28 mouse cellular contexts compared by ENCODE assay signal in genomic region chr9:58756371-58757132, GRCm38 (mm10). TPM values are rescaled to one million over a fixed set of nuclear protein-coding genes. Genes with fewer than 3 reads are reported as not detected.
DNase-seq lines count a peak whose midpoint lies in the region; ATAC-seq and TF ChIP-seq lines count a peak whose summit lies in the region.
"Had no signal": no experiment of that assay in that cellular context is flagged by ENCODE, and none has a peak within 500 bp of the region (broad histone marks: within the 10 kb centered on the region; RNA-seq: fewer than 3 reads in every experiment).

No protein-coding gene starts in this region.

- no peak overlapping the region for H3K9ac ChIP-seq in intestine, postnatal 0 days (ENCODE audit: low read depth, low read length)
- no peak overlapping the region for H3K9ac ChIP-seq in intestine, embryonic 15.5 days
- no peak overlapping the region for H3K9ac ChIP-seq in lung, embryonic 14.5 days
- H3K9ac ChIP-seq in stomach, postnatal 0 days (ENCODE audit: low read length), result no peak overlapping the region
- H3K9ac ChIP-seq: heart, embryonic 12.5 days; hindbrain, embryonic 14.5 days; limb, embryonic 13.5 days; liver, embryonic 13.5 days; midbrain, embryonic 15.5 days; neural tube, embryonic 12.5 days had no signal

- H3K4me3 ChIP-seq in intestine, postnatal 0 days (ENCODE audit: low read depth, low read length), result no peak overlapping the region
- H3K4me3 ChIP-seq in intestine, embryonic 15.5 days (replicated peaks), result no peak overlapping the region
- H3K4me3 ChIP-seq in lung, embryonic 14.5 days (ENCODE audit: low read depth, low read length), result no peak overlapping the region
- H3K4me3 ChIP-seq in lung, adult 2 months (replicated peaks; ENCODE audit: extremely low read depth, low read depth, low read length), result no peak overlapping the region
- H3K4me3 ChIP-seq in stomach, postnatal 0 days (ENCODE audit: low read depth, low read length), result no peak overlapping the region
- H3K4me3 ChIP-seq: erythroblast, embryonic 14.5 days; gastrocnemius, adult 2 months; heart, embryonic 12.5 days; left cerebral cortex, adult 2 months; limb, embryonic 13.5 days; liver, embryonic 13.5 days; midbrain, embryonic 15.5 days; neural tube, embryonic 12.5 days had no signal

- no peaks in the 10 kb centered on the region for H3K27me3 ChIP-seq in intestine, postnatal 0 days (replicated peaks; ENCODE audit: control insufficient read depth, insufficient read depth, low read length)
- H3K27me3 ChIP-seq in intestine, embryonic 15.5 days (replicated peaks), result no peaks in the 10 kb centered on the region
- H3K27me3 ChIP-seq in lung, embryonic 14.5 days (ENCODE audit: insufficient read depth, low read length), result no peaks in the 10 kb centered on the region
- H3K27me3 ChIP-seq in stomach, postnatal 0 days (ENCODE audit: control insufficient read depth, insufficient read depth, low read length), result no peaks in the 10 kb centered on the region; the same call in 1 of the 2 replicates
- H3K27me3 ChIP-seq: heart, embryonic 12.5 days; limb, embryonic 13.5 days; liver, embryonic 13.5 days; midbrain, embryonic 15.5 days; neural tube, embryonic 12.5 days had no signal

- H3K4me2 ChIP-seq in intestine, postnatal 0 days (replicated peaks; ENCODE audit: low read depth), result no peak overlapping the region
- H3K4me2 ChIP-seq in intestine, embryonic 15.5 days (replicated peaks), result no peak overlapping the region
- H3K4me2 ChIP-seq in lung, embryonic 14.5 days, result no peak overlapping the region
- no peak overlapping the region for H3K4me2 ChIP-seq in stomach, postnatal 0 days (replicated peaks; ENCODE audit: low read depth)
- H3K4me2 ChIP-seq: heart, embryonic 12.5 days; hindbrain, embryonic 14.5 days; limb, embryonic 13.5 days; liver, embryonic 13.5 days; midbrain, embryonic 15.5 days; neural tube, embryonic 12.5 days had no signal

- no peak for DNase-seq in lung, embryonic 14.5 days
- DNase-seq in lung, adult 2 months, result no peak
- DNase-seq in ES-CJ7 (ENCODE audit: low read depth, low spot score), result peak; percentile 81
- DNase-seq in stomach, postnatal 0 days (ENCODE audit: low spot score), result no peak
- DNase-seq in adrenal gland, postnatal 14 days, result no peak
- DNase-seq: adrenal gland, postnatal 25 days; cerebellum, adult 18-20 months; cerebellum, postnatal 10 days; gastrocnemius, adult 2 months; gastrocnemius, postnatal 36 days; heart, adult 18-20 months; heart, postnatal 10 days; kidney, adult 9 months; kidney, postnatal 14 days; liver, embryonic 13.5 days; right cerebral cortex, adult 18-20 months; thymus, postnatal 4 days had no signal

- no peak for TF ChIP-seq POLR2A in lung, adult 2 months (IDR thresholded peaks at IDR 0.05; ENCODE audit: borderline replicate concordance, extremely low read depth, low read depth, low read length)

- H3K4me1 ChIP-seq in intestine, postnatal 0 days (replicated peaks; ENCODE audit: control insufficient read depth, insufficient read depth, low read length), result no peaks in the 10 kb centered on the region
- H3K4me1 ChIP-seq in intestine, embryonic 15.5 days (replicated peaks), result no peaks in the 10 kb centered on the region
- 0 out of 2 replicates have a peak, but pooled peaks cover 4% of the 10 kb centered on the region for H3K4me1 ChIP-seq in lung, embryonic 14.5 days (ENCODE audit: insufficient read depth)
- no peaks in the 10 kb centered on the region for H3K4me1 ChIP-seq in lung, adult 2 months (ENCODE audit: control insufficient read depth, insufficient read depth, low read length)
- H3K4me1 ChIP-seq in stomach, postnatal 0 days (replicated peaks; ENCODE audit: control insufficient read depth, insufficient read depth), result no peaks in the 10 kb centered on the region
- H3K4me1 ChIP-seq: liver, embryonic 13.5 days; midbrain, embryonic 15.5 days; neural tube, embryonic 12.5 days had no signal

- H3K9me3 ChIP-seq in intestine, postnatal 0 days (ENCODE audit: control insufficient read depth), result 0 out of 2 replicates have a peak, but pooled peaks cover 2% of the 10 kb centered on the region
- H3K9me3 ChIP-seq in intestine, embryonic 15.5 days, result no peaks in the 10 kb centered on the region
- no peaks in the 10 kb centered on the region for H3K9me3 ChIP-seq in lung, embryonic 14.5 days (ENCODE audit: low read depth, low read length)
- H3K9me3 ChIP-seq in stomach, postnatal 0 days (ENCODE audit: control insufficient read depth, low read length), result no peaks in the 10 kb centered on the region
- H3K9me3 ChIP-seq: heart, embryonic 12.5 days; liver, embryonic 13.5 days; midbrain, embryonic 15.5 days; neural tube, embryonic 12.5 days had no signal

- H3K36me3 ChIP-seq in intestine, postnatal 0 days (ENCODE audit: control insufficient read depth, insufficient read depth), result no peaks in the 10 kb centered on the region
- no peaks in the 10 kb centered on the region for H3K36me3 ChIP-seq in intestine, embryonic 15.5 days
- no peaks in the 10 kb centered on the region for H3K36me3 ChIP-seq in lung, embryonic 14.5 days (ENCODE audit: insufficient read depth)
- H3K36me3 ChIP-seq in stomach, postnatal 0 days (ENCODE audit: control insufficient read depth, insufficient read depth, low read length), result no peaks in the 10 kb centered on the region
- H3K36me3 ChIP-seq: heart, embryonic 12.5 days; limb, embryonic 13.5 days; liver, embryonic 13.5 days; midbrain, embryonic 15.5 days; neural tube, embryonic 12.5 days had no signal

- no peak for ATAC-seq in intestine, postnatal 0 days
- ATAC-seq in intestine, embryonic 15.5 days, result no peak
- no peak for ATAC-seq in lung, embryonic 14.5 days (ENCODE audit: insufficient read depth)
- ATAC-seq in stomach, postnatal 0 days (ENCODE audit: low FRiP score, low TSS enrichment), result no peak
- ATAC-seq: forebrain, embryonic 16.5 days; midbrain, embryonic 15.5 days had no signal

- TF ChIP-seq CTCF in intestine, postnatal 0 days (IDR thresholded peaks at IDR 0.05; ENCODE audit: low read depth), result peak; percentile 42
- TF ChIP-seq CTCF in lung, embryonic 14.5 days (IDR thresholded peaks at IDR 0.05; ENCODE audit: low read depth), result peak; percentile 36
- no peak for TF ChIP-seq CTCF in lung, adult 2 months (IDR thresholded peaks at IDR 0.05; ENCODE audit: insufficient read depth, low read length)
- peak; percentile 35 for TF ChIP-seq CTCF in stomach, postnatal 0 days (IDR thresholded peaks at IDR 0.05; ENCODE audit: low read depth)

- TF ChIP-seq EP300 in stomach, postnatal 0 days (optimal IDR thresholded peaks at IDR 0.05), result no peak

- H3K27ac ChIP-seq in intestine, postnatal 0 days (ENCODE audit: low read depth, low read length), result no peak overlapping the region
- no peak overlapping the region for H3K27ac ChIP-seq in intestine, embryonic 15.5 days
- no peak overlapping the region for H3K27ac ChIP-seq in lung, embryonic 14.5 days (ENCODE audit: low read depth)
- no peak overlapping the region for H3K27ac ChIP-seq in stomach, postnatal 0 days (replicated peaks)
- H3K27ac ChIP-seq: gastrocnemius, adult 2 months; hindbrain, embryonic 14.5 days; left cerebral cortex, adult 2 months; limb, embryonic 13.5 days; liver, embryonic 13.5 days; macrophage; midbrain, embryonic 15.5 days; neural tube, embryonic 12.5 days had no signal

- 62% methylated on average over 12 of the region's 12 CpGs for WGBS in intestine, postnatal 0 days
- 64% methylated on average over 12 of the region's 12 CpGs for WGBS in intestine, embryonic 15.5 days
- 64% methylated on average over 12 of the region's 12 CpGs for WGBS in lung, embryonic 14.5 days
- 72% methylated on average over 12 of the region's 12 CpGs for WGBS in lung, adult 2 months
- WGBS in stomach, postnatal 0 days, result 57% methylated on average over 12 of the region's 12 CpGs

RNA-seq across cellular contexts. Expression of gene Rec114, which starts 12.8 kb away (rescaled TPM):
- 1.9 and 2.1 TPM in 2 replicates for polyA plus RNA-seq in intestine, postnatal 0 days (2015; fragmentation: Nextera tagmentation; extraction: Ambion mirVana)
- 1.7 and 2.6 TPM in 2 replicates for polyA plus RNA-seq in intestine, embryonic 15.5 days (2015; fragmentation: Nextera tagmentation; extraction: Ambion mirVana)
- polyA plus RNA-seq in lung, embryonic 14.5 days (2014; fragmentation: Nextera tagmentation; extraction: Ambion mirVana), result 1.5 and 2.2 TPM in 2 replicates
- polyA plus RNA-seq in lung, adult 2 months (2012; rRNA removed), result 0.24 and 0.48 TPM in 2 replicates
- 0.79 and 1.0 TPM in 2 replicates for polyA plus RNA-seq in stomach, postnatal 0 days (2015; fragmentation: Nextera tagmentation; extraction: Ambion mirVana)
- 3.7 and 4.1 TPM in 2 replicates for total RNA-seq in adrenal gland, postnatal 14 days (2021)
- total RNA-seq: adrenal gland, postnatal 25 days; gastrocnemius, adult 2 months; gastrocnemius, postnatal 36 days had no signal
- polyA plus RNA-seq: macrophage had no signal
